Mouse (Mus musculus): ENCODE measurements around the gene Apln.

GRCm38 (mm10) chrX:47988024-47988423 is 46.6 kb downstream of the Apln start:
- TF ChIP-seq EP300 (optimal IDR thresholded peaks at IDR 0.05) (no peak), CTCF (IDR thresholded peaks at IDR 0.05; ENCODE audit: low read depth) (no peak)

All from stomach, postnatal 0 days (tissue).